Mouse (Mus musculus): ENCODE measurements around the gene Gm28308. TPM values are rescaled to one million over a fixed set of nuclear protein-coding genes. Genes with fewer than 3 reads are reported as not detected.

Gm28308 gene
- polyA plus RNA-seq, 1 experiment from 2014 or later: not detected

DNA sequence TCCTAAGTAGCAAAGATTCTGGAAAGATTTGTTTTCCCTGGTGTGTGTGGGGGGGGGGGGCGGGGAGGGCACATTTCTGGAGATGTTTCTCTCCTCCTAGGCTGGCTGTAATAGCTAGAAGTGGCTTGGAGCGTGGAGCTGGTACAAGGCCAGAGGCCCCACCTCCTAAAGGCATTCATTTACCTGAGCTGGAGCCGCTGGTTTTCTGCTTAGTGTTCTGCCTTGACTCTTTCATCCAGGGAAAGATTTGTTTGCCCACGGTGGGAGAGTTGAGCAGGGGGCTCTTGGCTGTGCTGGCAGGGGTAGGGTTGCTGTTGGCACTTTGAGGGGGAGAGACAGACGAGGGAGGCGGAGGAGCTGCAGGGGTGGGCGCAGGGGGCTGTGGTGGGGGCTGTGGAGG is 41.2 kb downstream of the Gm28308 start:
- Histone ChIP-seq H3K9me3 (ENCODE audit: control insufficient read depth, low read length) (no peaks in the 10 kb centered on the region), H3K27ac (ENCODE audit: low read depth, low read length) (peak overlapping the region; percentile 91), H3K4me1 (ENCODE audit: control insufficient read depth, insufficient read depth, low read depth, low read length) (peaks cover 8% of the 10 kb centered on the region), H3K4me2 (ENCODE audit: low read length) (peak overlapping the region; percentile 69), H3K36me3 (ENCODE audit: control insufficient read depth, insufficient read depth, low read length) (no peaks in the 10 kb centered on the region), H3K27me3 (replicated peaks; ENCODE audit: control insufficient read depth, insufficient read depth, low read length) (peaks cover 20% of the 10 kb centered on the region), H3K9ac (ENCODE audit: low read depth, low read length) (peak overlapping the region; percentile 60), H3K4me3 (ENCODE audit: low read length) (peak overlapping the region; percentile 34)
- WGBS: 7% methylated on average over 7 of the region's 7 CpGs
- ATAC-seq: no peak; the same call in 1 of the 2 replicates

DNA sequence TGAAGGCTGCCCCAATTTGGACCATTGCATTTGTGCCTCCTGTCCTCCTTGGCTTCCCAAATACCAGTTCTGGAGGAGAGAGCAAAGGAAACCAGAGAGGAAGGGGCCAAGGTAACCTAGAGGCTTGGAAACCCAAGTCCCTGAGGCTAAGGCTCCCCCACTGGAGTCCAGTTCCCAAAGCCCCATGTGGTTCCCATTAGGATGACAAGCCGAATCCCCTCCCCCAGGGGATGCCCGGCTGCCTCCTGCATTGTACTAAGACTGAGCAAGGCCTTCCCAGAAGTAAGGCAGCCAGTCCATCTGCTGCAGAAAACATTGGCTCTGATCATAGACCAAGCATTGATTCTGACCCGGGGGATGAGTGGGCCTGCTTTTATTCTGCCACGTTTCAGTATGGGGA is 41.8 kb downstream of the Gm28308 start:
- ATAC-seq: no peak
- peak overlapping the region; percentile 91 for H3K27ac ChIP-seq (ENCODE audit: low read depth, low read length)

DNA sequence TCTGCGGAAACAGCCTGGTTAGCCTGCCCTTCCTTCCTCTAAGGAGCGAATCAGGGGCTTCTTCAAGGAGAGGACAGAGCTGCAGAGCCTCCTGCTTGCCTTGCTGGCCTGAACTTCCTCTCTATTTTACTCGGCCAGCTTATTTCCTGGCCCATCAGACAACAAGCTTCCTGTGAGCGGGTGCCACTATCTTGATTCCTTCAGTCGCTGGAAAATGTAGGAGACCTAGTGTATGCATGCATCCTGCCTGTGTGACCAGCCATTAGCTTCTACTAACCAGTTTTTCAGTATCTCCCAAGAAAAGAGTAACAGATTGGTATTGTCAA is 42.3 kb downstream of the Gm28308 start:
- peak overlapping the region; percentile 91 for H3K27ac ChIP-seq (ENCODE audit: low read depth, low read length)
- peaks cover 8% of the 10 kb centered on the region for H3K4me1 ChIP-seq (ENCODE audit: control insufficient read depth, insufficient read depth, low read depth, low read length)
- H3K9ac ChIP-seq (ENCODE audit: low read depth, low read length): peak overlapping the region; percentile 64
- 7% methylated on average over 5 of the region's 5 CpGs for WGBS
- no peak for ATAC-seq
- peak overlapping the region; percentile 39 for H3K4me2 ChIP-seq (ENCODE audit: low read length)
- no peaks in the 10 kb centered on the region for H3K9me3 ChIP-seq (ENCODE audit: control insufficient read depth, low read length)
- H3K27me3 ChIP-seq (replicated peaks; ENCODE audit: control insufficient read depth, insufficient read depth, low read length): peaks cover 20% of the 10 kb centered on the region
- H3K4me3 ChIP-seq (ENCODE audit: low read length): peak overlapping the region; percentile 10
- H3K36me3 ChIP-seq (ENCODE audit: control insufficient read depth, insufficient read depth, low read length): no peaks in the 10 kb centered on the region

More for the DNA sequence above, 41.8 kb downstream of the Gm28308 start:
- Histone ChIP-seq H3K4me2 (ENCODE audit: low read length) (peak overlapping the region; percentile 69), H3K4me1 (ENCODE audit: control insufficient read depth, insufficient read depth, low read depth, low read length) (peaks cover 8% of the 10 kb centered on the region), H3K9me3 (ENCODE audit: control insufficient read depth, low read length) (no peaks in the 10 kb centered on the region), H3K27me3 (replicated peaks; ENCODE audit: control insufficient read depth, insufficient read depth, low read length) (peaks cover 20% of the 10 kb centered on the region), H3K4me3 (ENCODE audit: low read length) (0 out of 2 replicates have a peak overlapping the region, but pooled peaks have one; percentile 0), H3K36me3 (ENCODE audit: control insufficient read depth, insufficient read depth, low read length) (no peaks in the 10 kb centered on the region), H3K9ac (ENCODE audit: low read depth, low read length) (peak overlapping the region; percentile 60)
- 4% methylated on average over 4 of the region's 4 CpGs for WGBS

DNA sequence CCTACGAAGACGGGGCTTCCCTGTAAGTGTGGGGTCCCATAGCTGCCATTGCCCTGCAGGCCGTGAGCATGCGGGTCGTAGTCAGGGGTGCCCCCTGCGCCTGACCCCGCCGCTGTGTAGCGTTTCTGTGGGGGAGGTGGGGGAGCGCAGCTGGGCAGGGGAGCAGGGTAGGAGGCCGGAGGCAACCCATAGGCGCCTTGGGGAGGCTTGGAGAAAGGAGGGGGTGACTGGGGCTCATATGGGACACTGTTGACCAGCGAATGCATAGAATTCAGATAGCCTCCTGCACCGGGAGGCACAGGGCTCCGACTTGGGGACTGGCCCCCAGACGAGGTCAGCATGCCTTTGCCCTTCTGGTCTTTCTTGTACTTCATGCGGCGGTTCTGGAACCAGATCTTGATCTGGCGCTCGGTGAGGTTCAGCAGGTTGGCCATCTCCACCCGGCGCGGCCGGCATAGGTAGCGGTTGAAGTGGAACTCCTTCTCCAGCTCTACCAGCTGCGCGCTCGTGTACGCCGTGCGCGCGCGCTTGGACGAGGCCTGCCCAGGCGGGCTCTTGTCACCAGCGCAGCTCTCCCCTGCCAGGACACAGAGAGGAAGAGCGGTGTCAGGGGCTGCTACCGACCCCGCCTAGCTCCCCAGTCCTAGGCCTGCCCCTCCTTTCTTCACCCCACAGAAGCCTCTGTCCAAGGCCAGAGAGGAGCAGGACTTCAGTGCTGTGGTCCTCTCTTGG is 42.8 kb downstream of the Gm28308 start:
- Histone ChIP-seq H3K36me3 (ENCODE audit: control insufficient read depth, insufficient read depth, low read length) (no peaks in the 10 kb centered on the region), H3K4me1 (ENCODE audit: control insufficient read depth, insufficient read depth, low read depth, low read length) (peaks cover 8% of the 10 kb centered on the region), H3K4me2 (ENCODE audit: low read length) (peak overlapping the region; percentile 39), H3K4me3 (ENCODE audit: low read length) (peak overlapping the region; percentile 10), H3K9me3 (ENCODE audit: control insufficient read depth, low read length) (no peaks in the 10 kb centered on the region), H3K9ac (ENCODE audit: low read depth, low read length) (peak overlapping the region; percentile 64), H3K27me3 (replicated peaks; ENCODE audit: control insufficient read depth, insufficient read depth, low read length) (peaks cover 20% of the 10 kb centered on the region), H3K27ac (ENCODE audit: low read depth, low read length) (peak overlapping the region; percentile 91)
- 2% methylated on average over 37 of the region's 40 CpGs for WGBS
- no peak for ATAC-seq

DNA sequence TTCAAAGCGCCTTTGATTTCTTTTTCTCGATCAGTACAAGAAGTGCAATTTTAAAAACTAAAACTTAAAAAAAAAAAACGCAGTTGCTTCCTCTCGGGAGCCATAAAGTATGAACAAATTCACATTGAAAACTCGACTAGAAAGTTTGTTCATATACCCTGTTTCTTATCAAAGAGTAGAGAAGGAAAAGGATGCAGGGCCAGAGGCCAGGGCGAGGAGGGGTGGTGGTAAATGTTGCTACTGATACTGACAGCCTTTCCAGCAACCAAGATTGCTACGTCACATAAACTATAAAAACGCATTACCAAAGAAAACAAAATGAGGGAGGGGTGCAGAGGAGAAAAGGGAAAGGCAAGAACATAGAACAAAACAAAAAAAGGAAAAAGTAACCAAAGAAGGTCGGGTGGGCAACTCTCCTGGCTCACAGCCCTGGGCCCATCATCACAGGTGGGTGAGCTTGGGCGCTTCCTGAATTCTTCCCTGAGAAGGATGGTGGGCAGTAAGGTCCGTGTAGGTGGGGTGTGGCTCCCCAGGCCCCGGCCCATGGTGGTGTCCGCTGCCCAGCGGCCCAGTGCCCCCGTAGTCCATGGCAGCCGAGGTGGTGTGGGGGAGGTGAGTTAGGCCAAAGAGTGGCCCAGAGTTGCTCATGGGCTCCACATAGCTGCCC is 43.5 kb downstream of the Gm28308 start:
- Histone ChIP-seq H3K9me3 (ENCODE audit: control insufficient read depth, low read length) (no peaks in the 10 kb centered on the region), H3K4me1 (ENCODE audit: control insufficient read depth, insufficient read depth, low read depth, low read length) (peaks cover 8% of the 10 kb centered on the region), H3K4me3 (ENCODE audit: low read length) (peak overlapping the region; percentile 10), H3K36me3 (ENCODE audit: control insufficient read depth, insufficient read depth, low read length) (no peaks in the 10 kb centered on the region), H3K9ac (ENCODE audit: low read depth, low read length) (peak overlapping the region; percentile 64), H3K27me3 (replicated peaks; ENCODE audit: control insufficient read depth, insufficient read depth, low read length) (peaks cover 16% of the 10 kb centered on the region), H3K4me2 (ENCODE audit: low read length) (peak overlapping the region; percentile 39), H3K27ac (ENCODE audit: low read depth, low read length) (peak overlapping the region; percentile 91)
- no peak for ATAC-seq
- 6% methylated on average over 16 of the region's 16 CpGs for WGBS

DNA sequence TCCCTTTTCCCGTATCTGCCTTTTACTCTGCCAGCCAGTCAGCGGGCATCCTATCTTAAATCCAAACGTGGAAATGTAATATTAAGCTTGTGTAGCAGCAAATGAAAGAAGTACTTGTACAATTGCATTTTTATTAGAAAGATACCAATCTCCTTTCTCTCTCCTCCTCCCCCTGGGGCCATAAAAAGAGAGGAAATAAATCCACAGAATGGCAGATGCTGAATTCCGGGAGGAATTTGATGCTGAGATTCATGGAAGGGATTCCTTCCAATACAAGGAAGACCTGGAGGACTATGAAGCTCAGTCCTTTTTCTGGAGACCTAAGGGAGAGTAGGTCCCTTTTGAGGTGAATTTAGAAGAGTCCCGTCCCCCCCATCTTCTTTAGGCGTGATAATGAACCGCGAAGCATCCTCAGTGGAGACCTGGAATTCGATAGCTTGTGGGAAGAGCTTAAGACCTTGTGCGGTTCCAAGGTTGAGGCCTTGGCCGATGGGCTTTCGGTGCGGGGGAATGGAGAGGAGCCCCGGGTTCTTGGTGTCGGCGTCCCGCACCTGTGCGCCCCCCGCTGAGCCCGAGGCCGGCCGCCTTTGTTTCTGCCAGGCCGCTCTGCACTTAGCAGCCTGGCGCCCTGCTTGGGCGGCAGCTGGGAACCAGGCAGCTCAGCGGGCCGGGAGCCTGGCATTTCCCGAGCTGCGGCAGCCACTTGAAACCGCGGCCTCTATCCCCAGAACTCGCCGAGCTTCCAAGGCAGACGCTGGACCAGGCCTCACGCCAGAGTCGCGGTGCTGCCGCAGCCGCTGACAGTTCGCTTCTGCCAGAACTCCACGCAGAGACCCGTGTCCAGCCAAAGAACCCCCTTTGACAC is 44.7 kb downstream of the Gm28308 start:
- H3K27ac ChIP-seq (ENCODE audit: low read depth, low read length): peak overlapping the region; percentile 97
- peak overlapping the region; percentile 75 for H3K9ac ChIP-seq (ENCODE audit: low read depth, low read length)
- peak overlapping the region; percentile 80 for H3K4me2 ChIP-seq (ENCODE audit: low read length)
- no peaks in the 10 kb centered on the region for H3K9me3 ChIP-seq (ENCODE audit: control insufficient read depth, low read length)
- ATAC-seq: no peak
- H3K4me3 ChIP-seq (ENCODE audit: low read length): peak overlapping the region; percentile 57
- H3K4me1 ChIP-seq (ENCODE audit: control insufficient read depth, insufficient read depth, low read depth, low read length): peaks cover 8% of the 10 kb centered on the region
- H3K27me3 ChIP-seq (replicated peaks; ENCODE audit: control insufficient read depth, insufficient read depth, low read length): peaks cover 13% of the 10 kb centered on the region
- WGBS: 1% methylated on average over 42 of the region's 42 CpGs
- H3K36me3 ChIP-seq (ENCODE audit: control insufficient read depth, insufficient read depth, low read length): no peaks in the 10 kb centered on the region

DNA sequence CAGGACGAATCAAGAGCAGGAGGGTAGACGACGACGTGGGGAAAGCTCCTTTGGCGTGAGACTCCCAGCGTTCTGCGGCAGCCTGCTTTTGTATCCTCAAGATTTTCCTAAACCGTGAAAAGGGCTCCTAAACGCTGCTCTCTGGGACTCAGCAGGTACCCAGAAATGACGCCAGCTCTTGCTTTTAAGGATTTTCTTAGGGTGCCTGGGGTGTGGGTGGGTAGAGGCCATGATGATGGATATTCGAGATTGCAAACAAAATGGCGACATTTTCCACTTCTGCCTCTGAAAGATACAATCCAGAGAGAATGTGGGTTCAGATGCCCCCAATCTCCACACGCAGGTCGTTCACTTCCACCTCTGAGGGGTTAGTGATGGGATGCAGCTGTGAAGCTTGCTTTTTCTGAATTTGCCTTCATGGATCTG is 45.4 kb downstream of the Gm28308 start:
- no peak for ATAC-seq
- WGBS: 5% methylated on average over 14 of the region's 14 CpGs
- H3K36me3 ChIP-seq (ENCODE audit: control insufficient read depth, insufficient read depth, low read length): no peaks in the 10 kb centered on the region
- peak overlapping the region; percentile 53 for H3K9ac ChIP-seq (ENCODE audit: low read depth, low read length)
- H3K4me1 ChIP-seq (ENCODE audit: control insufficient read depth, insufficient read depth, low read depth, low read length): peaks cover 8% of the 10 kb centered on the region
- H3K27me3 ChIP-seq (replicated peaks; ENCODE audit: control insufficient read depth, insufficient read depth, low read length): peaks cover 10% of the 10 kb centered on the region
- H3K9me3 ChIP-seq (ENCODE audit: control insufficient read depth, low read length): no peaks in the 10 kb centered on the region
- H3K4me2 ChIP-seq (ENCODE audit: low read length): peak overlapping the region; percentile 80
- H3K4me3 ChIP-seq (ENCODE audit: low read length): peak overlapping the region; percentile 57
- H3K27ac ChIP-seq (ENCODE audit: low read depth, low read length): peak overlapping the region; percentile 97

DNA sequence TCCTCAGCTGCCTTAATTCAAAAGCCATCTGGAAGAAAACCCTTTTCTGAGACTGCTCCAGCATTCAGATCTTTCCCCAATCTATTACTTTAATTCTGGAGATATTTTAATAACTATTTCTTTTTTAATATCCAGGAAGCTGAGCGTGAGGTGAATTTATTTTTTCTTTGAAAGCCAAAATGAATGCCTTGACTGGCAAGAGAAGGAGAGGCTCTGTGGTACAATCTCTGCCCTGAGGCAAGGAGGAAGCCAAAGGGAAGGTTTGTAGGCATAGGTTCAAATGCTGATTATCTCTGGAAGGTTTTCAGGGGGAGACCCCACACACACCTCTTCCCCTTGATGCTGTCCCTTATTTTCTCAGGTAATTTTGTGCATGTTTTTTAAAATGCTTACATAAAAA is 46.0 kb downstream of the Gm28308 start:
- Histone ChIP-seq H3K36me3 (ENCODE audit: control insufficient read depth, insufficient read depth, low read length) (no peaks in the 10 kb centered on the region), H3K27me3 (replicated peaks; ENCODE audit: control insufficient read depth, insufficient read depth, low read length) (peaks cover 10% of the 10 kb centered on the region), H3K27ac (ENCODE audit: low read depth, low read length) (peak overlapping the region; percentile 97), H3K4me1 (ENCODE audit: control insufficient read depth, insufficient read depth, low read depth, low read length) (peaks cover 7% of the 10 kb centered on the region), H3K4me2 (ENCODE audit: low read length) (peak overlapping the region; percentile 80), H3K4me3 (ENCODE audit: low read length) (peak overlapping the region; percentile 57), H3K9me3 (ENCODE audit: control insufficient read depth, low read length) (no peaks in the 10 kb centered on the region), H3K9ac (ENCODE audit: low read depth, low read length) (peak overlapping the region; percentile 83)
- no peak for ATAC-seq
- WGBS: 17% methylated on average over 1 of the region's 1 CpGs

Data from hindbrain, embryonic 16.5 days (tissue).